ENCODE assay signal across 7 mouse cellular contexts in genomic region chr4:121028659-121029392, GRCm38 (mm10). TPM values are rescaled to one million over a fixed set of nuclear protein-coding genes. Genes with fewer than 3 reads are reported as not detected.
DNase-seq lines count a peak whose midpoint lies in the region; ATAC-seq lines count a peak whose summit lies in the region.

No protein-coding gene starts in this region.

- H3K4me2 ChIP-seq in liver, embryonic 13.5 days: no peak overlapping the region

- H3K4me3 ChIP-seq in liver, embryonic 13.5 days (replicated peaks): no peak overlapping the region

- peaks cover 25% of the 10 kb centered on the region for H3K4me1 ChIP-seq in liver, embryonic 13.5 days (replicated peaks)

- H3K36me3 ChIP-seq in liver, embryonic 13.5 days: no peaks in the 10 kb centered on the region

- intact Hi-C loops in left cerebral cortex, postnatal 14 days (cut with DNase I): loop anchor here (2.0 to 10.0 kb wide), 2 partner anchors 40 to 206 kb away; no protein-coding TSS in a partner anchor
- intact Hi-C loops in left cerebral cortex, postnatal 36 days (cut with DNase I): no loop called here

- no peak overlapping the region for H3K27ac ChIP-seq in liver, embryonic 13.5 days

- no peak for ATAC-seq in liver, embryonic 13.5 days (ENCODE audit: low read depth)

- no peaks in the 10 kb centered on the region for H3K9me3 ChIP-seq in liver, embryonic 13.5 days (replicated peaks)

- no peak overlapping the region for H3K9ac ChIP-seq in liver, embryonic 13.5 days

- 28% methylated on average over 14 of the region's 14 CpGs for WGBS in liver, embryonic 13.5 days (ENCODE audit: insufficient replicate concordance)

- peak; percentile 58 to 64 for DNase-seq in left cerebral cortex, postnatal 14 days (ENCODE audit: low spot score in 2 of 2)
- DNase-seq in left cerebral cortex, postnatal 36 days (ENCODE audit: low spot score in 2 of 2): no peak
- peak; percentile 58 for DNase-seq in MEL-GATA-1-ER (ENCODE audit: extremely low read depth, low read depth)
- DNase-seq in c-Kit-negative CD71-positive TER-119-positive erythroid progenitor cells, embryonic 14.5 days (ENCODE audit: low read depth, low spot score): peak; percentile 47
- peak; percentile 71 for DNase-seq in gastrocnemius, postnatal 10 days
- DNase-seq in liver, embryonic 13.5 days: peak; percentile 45
- DNase-seq in ovary, postnatal 36 days (ENCODE audit: low spot score): peak; percentile 60

- no peaks in the 10 kb centered on the region for H3K27me3 ChIP-seq in liver, embryonic 13.5 days

RNA-seq across cellular contexts. Expression of gene Col9a2, which starts 10.4 kb away (rescaled TPM):
- 10 to 100 TPM; 10.2 to 12.7 TPM for total RNA-seq in left cerebral cortex, postnatal 14 days (2021)
- total RNA-seq in left cerebral cortex, postnatal 36 days (2021): 1 to 10 TPM; 7.1 to 7.3 TPM
- total RNA-seq in gastrocnemius, postnatal 10 days (2021): 1 to 10 TPM; 1.5 to 2.1 TPM
- polyA plus RNA-seq in liver, embryonic 13.5 days (2015; fragmentation: Nextera tagmentation; extraction: Ambion mirVana): 1.8 and 2.3 TPM in 2 replicates

RNA-seq across cellular contexts. Expression of gene Smap2, which starts 11.8 kb away (rescaled TPM):
- total RNA-seq in left cerebral cortex, postnatal 14 days (2021): 100 to 1,000 TPM; 160 to 163 TPM
- total RNA-seq in left cerebral cortex, postnatal 36 days (2021): 100 to 1,000 TPM; 185 to 195 TPM
- 10 to 100 TPM; 17.6 to 20.4 TPM for total RNA-seq in gastrocnemius, postnatal 10 days (2021)
- polyA plus RNA-seq in liver, embryonic 13.5 days (2015; fragmentation: Nextera tagmentation; extraction: Ambion mirVana): 19.8 and 23.7 TPM in 2 replicates

Comparison
In these comparisons a context has a peak if more than half of its experiments do, and no peak if none do; other contexts are left out.
1. DNase-seq: peak in left cerebral cortex, postnatal 14 days (2 of 2), MEL-GATA-1-ER (single experiment), c-Kit-negative CD71-positive TER-119-positive erythroid progenitor cells, embryonic 14.5 days (single experiment), gastrocnemius, postnatal 10 days (single experiment), liver, embryonic 13.5 days (single experiment) and ovary, postnatal 36 days (single experiment); none in left cerebral cortex, postnatal 36 days (0 of 2).
2. RNA of gene Smap2, which starts 11.8 kb away (total RNA-seq): 185 to 195 TPM in left cerebral cortex, postnatal 36 days and 160 to 163 TPM in left cerebral cortex, postnatal 14 days; 17.6 to 20.4 TPM in gastrocnemius, postnatal 10 days; every median in the first group is over 4 times any median in the second.